Mouse (Mus musculus) megakaryocyte, embryonic 14.5 days (primary cell): ENCODE measurements around the gene Wtap. TPM values are rescaled to one million over a fixed set of nuclear protein-coding genes. Genes with fewer than 3 reads are reported as not detected.
"Not testable (repeated sequence)": the region's sequence is repeated elsewhere in the genome, so short reads cannot be mapped to it uniquely, and the experiment has no call there.

Experiments
- H3K27me3 ChIP-seq: replicated peaks from 2 replicates; pipeline ENCODE3; 2012; ENCODE audit warnings: inconsistent platforms
- H3K36me3 ChIP-seq: replicated peaks from 2 replicates; pipeline ENCODE3; 2012; ENCODE audit warnings: low read length, inconsistent platforms, mixed read lengths
- H3K4me1 ChIP-seq: 2 replicates; pipeline ENCODE4 v1.6.1; 2012; ENCODE audit warnings: inconsistent platforms
- H3K4me3 ChIP-seq: replicated peaks from 2 replicates; pipeline ENCODE3; 2012; ENCODE audit warnings: moderate library complexity, mild to moderate bottlenecking, inconsistent platforms
- H3K9me3 ChIP-seq: 2 replicates; pipeline ENCODE4 v1.6.1; 2012; ENCODE audit warnings: inconsistent platforms
- FLI1 ChIP-seq: IDR thresholded peaks from 2 replicates; pipeline ENCODE4 v1.6.1; 2012; ENCODE audit warnings: low read length, inconsistent platforms, mixed read lengths
- GATA1 ChIP-seq: IDR thresholded peaks from 3 replicates; pipeline ENCODE4 v1.6.1; 2012; ENCODE audit warnings: mixed read lengths, low read length, inconsistent platforms, borderline replicate concordance
- polyA plus RNA-seq: library from polyadenylated mRNA; stranded (reverse); fragments of >175 nt; gene quantifications from 2 replicates; pipeline ENCODE4 v1.2.3, GENCODE M21; 2012; ENCODE audit warnings: low replicate concordance; ENCODE audit not compliant: insufficient read depth

Gene Wtap
- polyA plus RNA-seq, 1 experiment: 15.9 TPM

- H3K4me3 ChIP-seq: no peak overlapping the region
- peaks cover 33% of the 10 kb centered on the region for H3K4me1 ChIP-seq
- TF ChIP-seq GATA1 (no peak), FLI1 (no peak)
- H3K9me3 ChIP-seq: no peaks in the 10 kb centered on the region
- no peaks in the 10 kb centered on the region for H3K27me3 ChIP-seq
- peaks cover 38% of the 10 kb centered on the region for H3K36me3 ChIP-seq
Measured at GRCm38 (mm10) chr17:12963476-12963875, 30.5 kb downstream of the Wtap start.

DNA sequence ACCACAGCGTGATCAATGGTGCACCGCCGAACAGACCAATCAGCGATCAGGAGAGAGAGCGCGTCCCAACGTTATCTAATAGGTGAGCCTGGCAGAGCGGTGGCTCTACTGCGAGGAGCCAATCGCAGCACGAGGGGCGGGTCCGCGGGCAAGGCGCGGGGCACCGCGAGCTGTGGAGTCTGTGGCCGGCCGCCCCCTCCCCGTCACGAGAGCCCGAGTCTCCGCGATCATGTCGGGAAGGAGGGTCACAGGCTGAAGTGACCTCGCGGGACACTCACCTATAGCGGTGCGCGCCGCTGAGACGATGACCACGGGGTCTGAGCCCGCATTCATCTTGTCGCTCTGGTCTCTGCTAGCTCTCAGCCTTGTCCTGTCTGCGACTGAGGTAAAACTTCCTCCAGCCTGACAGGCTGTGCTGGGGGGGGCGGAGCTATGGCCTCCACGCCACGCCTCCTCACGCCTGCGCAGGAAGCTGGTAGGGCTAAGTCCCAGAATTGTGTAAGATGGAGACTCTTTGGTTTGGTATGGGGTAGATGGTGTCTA lies 33.6 kb downstream of the Wtap start, which contains the start of gene Acat2:
TSS of gene Acat2 (minus strand) at position 417 of the 543 bp plus-strand sequence.
- peak within 1 kb of the TSS; percentile 100 for H3K4me3 ChIP-seq
- no peak for TF ChIP-seq GATA1
- no peak for TF ChIP-seq FLI1
- H3K9me3 ChIP-seq: no peaks in the 10 kb centered on the region
- peaks cover 29% of the 10 kb centered on the region for H3K36me3 ChIP-seq
- H3K4me1 ChIP-seq: peaks cover 52% of the 10 kb centered on the region
- H3K27me3 ChIP-seq: no peaks in the 10 kb centered on the region

DNA sequence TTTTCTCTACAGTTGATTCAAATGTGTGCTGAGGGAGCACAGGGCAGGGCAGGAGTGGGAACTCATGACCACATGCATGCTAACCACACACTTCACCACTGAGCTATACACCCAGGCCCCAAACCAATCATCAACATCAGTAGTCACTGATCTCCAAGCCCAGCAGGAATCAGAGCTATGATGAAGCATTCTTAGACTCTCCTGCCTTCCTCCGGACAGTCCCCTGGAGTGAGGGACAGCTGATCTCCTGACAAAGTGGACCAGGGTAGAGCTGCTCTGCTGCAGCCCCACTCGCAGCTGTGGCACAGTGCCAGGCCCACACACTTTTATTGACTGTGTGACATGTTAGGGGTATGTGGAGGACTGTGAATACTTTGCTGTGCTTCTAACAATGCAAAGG lies 34.6 kb downstream of the Wtap start:
- H3K4me3 ChIP-seq, H3K27me3 ChIP-seq, H3K9me3 ChIP-seq: not testable (repeated sequence)
- peaks cover 52% of the 10 kb centered on the region for H3K4me1 ChIP-seq
- H3K36me3 ChIP-seq: peaks cover 26% of the 10 kb centered on the region

DNA sequence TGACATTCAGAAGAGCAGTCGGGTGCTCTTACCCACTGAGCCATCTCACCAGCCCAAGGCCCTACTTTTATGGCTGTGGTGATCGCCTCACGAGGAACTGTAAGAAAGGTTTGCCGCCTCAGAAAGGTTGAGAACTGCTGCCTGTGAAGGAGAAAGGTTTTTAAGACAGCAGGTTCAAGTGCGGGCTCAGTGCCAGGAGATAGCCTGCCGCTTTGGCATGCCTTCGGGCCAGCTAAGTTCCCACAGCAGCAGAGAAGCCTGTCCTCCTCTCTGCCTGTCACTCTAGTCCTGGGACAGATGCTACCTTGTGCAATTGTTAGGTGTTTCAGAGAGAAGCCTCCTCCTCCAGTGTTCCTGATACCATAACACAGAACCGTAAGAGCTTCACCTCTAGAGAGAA lies 37.3 kb downstream of the Wtap start:
- Histone ChIP-seq H3K4me3 (no peak overlapping the region), H3K4me1 (peaks cover 33% of the 10 kb centered on the region), H3K9me3 (no peaks in the 10 kb centered on the region), H3K27me3 (no peaks in the 10 kb centered on the region), H3K36me3 (peaks cover 45% of the 10 kb centered on the region)
- TF ChIP-seq GATA1: no peak
- no peak for TF ChIP-seq FLI1

DNA sequence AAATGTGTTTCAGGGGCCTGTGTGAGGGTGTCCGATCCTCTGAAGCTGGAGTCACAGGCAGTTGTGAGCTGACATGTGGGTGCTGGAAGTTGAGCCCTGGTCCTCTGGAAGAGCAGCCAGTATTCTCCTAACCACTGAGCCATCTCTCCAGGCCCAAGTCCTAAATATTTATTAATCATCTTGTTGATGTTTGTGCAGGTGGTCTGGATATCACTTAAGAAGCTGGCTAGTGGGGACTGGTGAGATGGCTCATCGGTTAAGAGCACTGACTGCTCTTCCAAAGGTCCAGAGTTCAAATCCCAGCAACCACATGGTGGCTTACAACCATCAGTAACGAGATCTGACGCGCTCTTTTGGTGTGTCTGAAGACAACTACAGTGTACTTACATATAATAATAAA lies 44.3 kb downstream of the Wtap start:
- H3K27me3 ChIP-seq: no peaks in the 10 kb centered on the region
- H3K9me3 ChIP-seq: no peaks in the 10 kb centered on the region
- H3K4me1 ChIP-seq: 0 out of 2 replicates have a peak, but pooled peaks cover 3% of the 10 kb centered on the region
- no peak for TF ChIP-seq GATA1
- no peak for TF ChIP-seq FLI1
- H3K4me3 ChIP-seq: no peak overlapping the region
- peaks cover 75% of the 10 kb centered on the region for H3K36me3 ChIP-seq

GRCm38 (mm10) chr17:12942459-12943162 lies 51.4 kb downstream of the Wtap start:
- Histone ChIP-seq H3K36me3 (peaks cover 49% of the 10 kb centered on the region), H3K4me1 (peaks cover 29% of the 10 kb centered on the region), H3K27me3 (no peaks in the 10 kb centered on the region), H3K9me3 (no peaks in the 10 kb centered on the region), H3K4me3 (no peak overlapping the region)
- TF ChIP-seq GATA1 (no peak), FLI1 (no peak)

- Histone ChIP-seq H3K36me3 (peaks cover 43% of the 10 kb centered on the region), H3K9me3 (no peaks in the 10 kb centered on the region), H3K4me1 (peaks cover 32% of the 10 kb centered on the region), H3K4me3 (no peak overlapping the region), H3K27me3 (no peaks in the 10 kb centered on the region)
- no peak for TF ChIP-seq GATA1
Measured at GRCm38 (mm10) chr17:12941543-12942260, 52.3 kb downstream of the Wtap start.

DNA sequence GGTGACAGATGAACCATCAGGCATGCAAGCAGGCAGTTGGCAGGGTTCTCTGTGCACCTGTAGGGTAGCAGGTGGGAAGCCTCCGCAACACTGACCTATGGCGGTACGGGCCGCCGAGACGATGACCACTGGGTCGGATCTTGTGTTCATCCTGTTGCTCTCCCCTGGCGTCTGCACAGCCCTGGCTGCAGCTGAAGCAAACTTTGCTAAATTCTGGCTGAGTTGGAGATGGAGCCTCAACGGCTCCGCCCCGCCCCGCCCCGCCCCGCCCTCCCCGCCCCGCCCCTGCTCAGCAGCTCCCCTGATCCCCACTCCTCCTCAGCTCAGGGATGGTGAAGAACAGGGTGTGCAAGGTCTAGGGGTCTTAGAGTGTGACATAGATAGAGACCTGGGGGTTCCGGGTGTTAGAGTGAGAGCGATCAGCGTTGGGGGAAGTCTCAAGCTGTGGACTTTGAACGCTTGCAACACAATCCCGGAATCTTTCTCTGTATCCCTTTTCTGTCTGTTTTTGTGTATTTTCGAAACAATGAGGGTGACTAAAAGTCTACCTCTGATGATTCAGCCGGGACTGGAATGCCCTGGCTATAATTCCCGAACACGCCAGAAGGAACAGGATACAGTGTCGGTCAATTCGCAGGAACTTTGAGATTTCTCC lies 53.7 kb downstream of the Wtap start, which contains the start of gene Acat3:
TSS of gene Acat3 (minus strand) at position 450 of the 655 bp plus-strand sequence.
- Histone ChIP-seq H3K4me3 (peak within 1 kb of the TSS; percentile 90), H3K36me3 (peaks cover 31% of the 10 kb centered on the region), H3K4me1 (peaks cover 44% of the 10 kb centered on the region), H3K9me3 (no peaks in the 10 kb centered on the region), H3K27me3 (no peaks in the 10 kb centered on the region)
- no peak for TF ChIP-seq FLI1

DNA sequence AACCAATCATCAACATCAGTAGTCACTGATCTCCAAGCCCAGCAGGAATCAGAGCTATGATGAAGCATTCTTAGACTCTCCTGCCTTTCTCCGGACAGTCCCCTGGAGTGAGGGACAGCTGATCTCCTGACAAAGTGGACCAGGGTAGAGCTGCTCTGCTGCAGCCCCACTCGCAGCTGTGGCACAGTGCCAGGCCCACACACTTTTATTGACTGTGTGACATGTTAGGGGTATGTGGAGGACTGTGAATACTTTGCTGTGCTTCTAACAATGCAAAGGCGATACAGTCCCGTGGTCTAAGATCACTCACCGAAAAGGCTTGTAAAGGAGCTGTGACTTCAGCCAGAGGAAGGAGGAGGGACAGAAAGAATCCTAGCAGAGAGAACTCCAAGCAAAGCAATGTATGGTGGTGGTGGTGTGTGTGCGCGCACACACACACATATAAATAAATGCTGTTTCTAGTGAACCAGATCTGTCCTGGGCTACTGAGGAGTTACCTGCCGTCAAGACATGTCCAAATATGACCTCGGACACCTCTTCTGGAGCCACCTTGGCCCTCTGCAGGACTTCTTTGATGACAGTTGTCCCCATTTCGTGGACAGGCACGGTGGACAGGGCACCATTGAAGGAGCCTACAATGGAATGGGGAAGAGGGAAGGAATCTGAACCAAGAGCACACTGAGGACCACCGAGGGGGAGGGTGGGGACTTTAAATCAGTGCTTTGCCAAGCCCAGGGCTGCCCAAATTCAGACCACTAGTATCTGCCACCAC lies 54.4 kb downstream of the Wtap start:
- Histone ChIP-seq H3K36me3 (peaks cover 23% of the 10 kb centered on the region), H3K4me3 (peak overlapping the region; percentile 90), H3K4me1 (peaks cover 47% of the 10 kb centered on the region)
- not testable (repeated sequence) for H3K27me3 ChIP-seq, H3K9me3 ChIP-seq
